Mouse (Mus musculus) megakaryocyte, adult 5-6 weeks (primary cell): ENCODE measurements around the gene Vill. TPM values are rescaled to one million over a fixed set of nuclear protein-coding genes. Genes with fewer than 3 reads are reported as not detected.

Experiments used
- ATAC-seq: 2 replicates; pipeline ENCODE4 v1.8.0; 2016; ENCODE audit warnings: mild to moderate bottlenecking, inconsistent platforms; ENCODE audit not compliant: poor library complexity, severe bottlenecking
- total RNA-seq, 2 experiments: library from RNA; stranded (forward) in 1 of 2; stranded (reverse) in 1 of 2; fragments of 153-499, 151-499 nt in 1 of 2; fragments of 221-1000, 200-1000 nt in 1 of 2; gene quantifications; 2 replicates each; pipeline versions ENCODE4 v1.2.3 to v1.2.4; 2015 to 2017

Gene Vill
- total RNA-seq, 2 experiments from 2014 or later = 17.0 to 92.7 TPM

GRCm38 (mm10) chr9:119075685-119076084 is 23.1 kb downstream of the Vill start:
- peak; percentile 25; the same call in 1 of the 2 replicates for ATAC-seq

GRCm38 (mm10) chr9:119080040-119080675 is 27.6 kb downstream of the Vill start:
- ATAC-seq = no peak

GRCm38 (mm10) chr9:119082039-119082438 is 29.5 kb downstream of the Vill start:
- no peak for ATAC-seq

DNA sequence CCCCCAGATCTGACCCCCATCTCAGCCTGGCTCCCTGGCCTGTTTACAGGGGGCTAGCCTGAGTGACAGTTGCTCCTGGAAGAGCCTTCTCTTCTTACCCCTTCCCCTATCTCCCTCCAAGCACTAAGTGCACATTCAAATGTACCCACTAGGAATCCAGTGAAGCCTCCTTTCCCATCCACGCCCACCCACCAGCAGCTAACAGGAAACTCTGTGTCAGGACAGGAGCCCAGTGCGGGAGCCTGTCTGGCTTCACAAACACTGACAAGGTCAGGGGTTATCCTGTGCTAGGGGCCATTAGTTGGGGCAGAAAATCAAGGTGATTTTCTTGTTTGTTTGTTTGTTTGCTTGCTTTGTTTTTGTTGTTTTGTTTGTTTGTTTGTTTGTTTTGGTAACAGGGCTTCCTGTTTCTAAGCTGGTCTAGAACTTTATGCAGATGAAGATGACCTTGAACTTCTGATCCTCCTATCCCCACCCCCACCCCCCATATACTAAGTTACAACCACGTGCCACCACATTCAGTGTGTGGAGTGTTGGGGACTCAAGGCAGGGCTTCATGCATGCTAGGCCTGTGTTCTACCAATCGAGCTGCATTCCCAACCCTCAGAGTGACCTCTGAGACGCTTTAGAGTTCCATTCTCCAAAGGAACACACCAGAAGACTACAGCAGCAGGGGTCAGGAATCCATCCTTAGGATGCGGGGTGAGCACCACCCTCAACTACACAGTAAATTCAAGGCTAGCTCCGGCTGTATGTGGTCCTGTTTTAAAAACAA is 30.3 kb downstream of the Vill start:
- ATAC-seq = no peak

- ATAC-seq = no peak
Measured at GRCm38 (mm10) chr9:119083966-119084365, 31.4 kb downstream of the Vill start.

DNA sequence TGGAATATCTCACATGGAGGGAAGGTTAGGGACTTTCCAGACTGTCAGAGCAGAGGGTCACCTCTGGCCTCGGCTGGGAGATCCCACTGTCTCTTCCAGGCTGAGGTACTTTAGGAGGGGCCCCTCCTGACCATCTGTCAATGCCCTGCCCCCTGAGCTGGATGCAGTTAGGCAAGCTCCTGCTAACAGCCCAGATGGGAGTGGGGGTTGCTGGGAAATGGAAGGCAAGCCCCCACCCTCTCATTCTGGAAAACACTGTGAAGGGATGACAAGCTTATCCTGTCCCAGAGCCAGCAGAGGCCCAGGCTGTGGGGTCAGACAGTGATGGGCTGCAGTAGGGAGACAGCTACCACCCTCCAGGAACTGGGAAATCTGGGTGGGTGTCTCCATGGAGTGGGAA is 33.9 kb downstream of the Vill start:
- no peak for ATAC-seq

- no peak for ATAC-seq
Measured at GRCm38 (mm10) chr9:119087309-119087708, 34.7 kb downstream of the Vill start.

DNA sequence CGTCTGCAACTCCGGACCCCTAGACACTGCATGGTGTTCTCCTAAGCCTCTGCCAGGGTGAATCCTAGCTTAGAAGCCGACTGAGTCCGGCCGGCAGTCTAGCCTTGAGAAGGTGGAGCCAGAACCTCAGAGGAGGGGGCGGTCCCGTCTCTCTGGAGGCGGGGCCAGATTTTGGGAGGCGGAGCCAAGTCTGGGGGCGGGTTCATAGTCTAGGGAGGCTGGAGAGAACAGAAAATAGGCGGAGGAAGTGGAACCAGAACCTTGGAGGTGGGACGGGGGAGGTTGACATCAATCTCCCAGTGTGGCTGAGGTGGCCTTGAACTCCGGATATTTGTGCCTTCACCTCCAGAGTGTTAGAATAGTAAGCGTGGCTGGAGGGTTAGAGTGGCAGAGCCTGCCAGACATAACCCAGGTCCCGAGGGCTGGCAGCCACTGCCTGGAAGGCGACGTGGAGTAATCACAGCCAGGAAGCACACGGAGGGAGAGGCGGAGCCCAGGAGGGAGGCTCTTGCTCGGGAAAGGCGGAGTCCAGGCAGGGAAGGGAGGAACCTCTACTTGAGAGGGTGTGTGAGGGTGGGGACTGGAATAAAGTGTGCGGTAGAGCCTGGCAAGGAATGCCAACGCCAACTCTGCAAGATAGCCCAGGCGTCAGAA is 35.7 kb downstream of the Vill start:
- peak; percentile 86 for ATAC-seq

DNA sequence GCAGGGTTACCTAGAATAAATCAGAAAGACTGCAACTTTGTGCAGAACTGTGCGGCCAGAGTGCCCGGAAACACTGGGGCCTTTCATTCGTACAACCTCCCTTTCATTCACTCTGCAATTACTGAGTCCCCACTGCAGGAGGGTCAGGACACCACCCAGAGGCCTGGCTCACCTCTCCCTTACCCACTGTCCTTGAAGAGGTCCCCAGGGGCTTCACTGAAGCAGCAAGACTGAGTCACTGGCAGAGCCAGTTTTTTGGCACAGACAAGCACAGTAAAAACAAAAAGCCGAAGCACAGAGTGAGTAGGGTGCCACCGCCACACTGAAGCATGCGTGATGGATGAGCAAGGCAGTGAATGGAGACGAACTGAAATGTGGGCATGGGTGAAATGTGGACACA is 36.9 kb downstream of the Vill start:
- ATAC-seq = no peak

DNA sequence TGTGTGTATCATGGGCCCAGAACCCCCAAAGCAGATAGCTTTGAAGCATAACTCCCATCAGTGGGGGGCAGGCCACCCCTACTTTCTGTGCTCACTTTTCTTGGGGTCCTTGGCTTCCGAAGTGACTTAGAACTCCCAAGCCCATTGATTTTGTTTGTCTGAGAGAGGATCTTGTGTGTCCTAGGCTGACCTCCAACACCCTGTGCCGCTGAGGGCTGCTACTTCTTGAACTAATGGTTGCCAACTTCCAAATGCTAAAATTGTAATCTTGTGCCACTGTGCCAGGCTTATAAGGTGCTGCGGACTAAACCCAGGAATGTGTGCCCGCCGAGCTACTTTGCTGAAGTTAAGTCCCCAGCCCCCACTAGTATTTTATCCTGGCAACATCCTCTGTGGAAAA is 37.9 kb downstream of the Vill start:
- no peak for ATAC-seq

DNA sequence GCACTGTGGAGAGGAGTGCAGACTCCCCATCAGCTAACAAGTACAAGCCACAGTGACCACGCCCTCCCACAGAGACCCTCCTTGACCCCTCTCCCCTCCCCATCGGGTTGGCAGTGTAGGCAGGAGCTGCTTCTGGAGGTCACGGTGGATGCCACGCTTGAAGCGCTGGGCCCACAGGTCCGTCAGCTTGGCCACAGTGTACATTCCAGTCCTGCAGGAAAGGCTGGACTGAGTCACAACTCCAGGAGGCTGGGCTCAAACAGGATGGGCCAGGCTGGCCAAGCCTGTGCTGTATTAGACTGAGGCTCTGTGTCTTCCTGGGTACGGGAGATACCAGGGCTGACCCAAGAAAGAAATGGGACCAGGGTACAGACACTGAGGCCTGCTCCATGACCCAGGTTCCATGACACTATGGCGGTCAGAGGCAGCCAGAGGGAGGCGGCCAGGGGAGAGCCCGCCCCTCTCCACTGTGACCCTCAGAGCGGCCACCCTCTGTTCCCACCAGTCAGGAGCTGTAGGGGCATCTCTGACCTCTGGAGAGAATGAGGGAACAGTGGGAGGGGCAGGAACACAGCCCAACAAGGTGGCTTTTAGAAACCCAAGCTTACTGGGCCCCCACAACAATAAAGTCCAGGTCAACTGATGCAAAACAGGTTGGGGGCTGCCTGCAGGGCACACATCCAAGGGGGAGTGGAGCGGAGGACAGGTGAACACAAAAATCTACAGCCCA is 39.2 kb downstream of the Vill start:
- no peak for ATAC-seq

DNA sequence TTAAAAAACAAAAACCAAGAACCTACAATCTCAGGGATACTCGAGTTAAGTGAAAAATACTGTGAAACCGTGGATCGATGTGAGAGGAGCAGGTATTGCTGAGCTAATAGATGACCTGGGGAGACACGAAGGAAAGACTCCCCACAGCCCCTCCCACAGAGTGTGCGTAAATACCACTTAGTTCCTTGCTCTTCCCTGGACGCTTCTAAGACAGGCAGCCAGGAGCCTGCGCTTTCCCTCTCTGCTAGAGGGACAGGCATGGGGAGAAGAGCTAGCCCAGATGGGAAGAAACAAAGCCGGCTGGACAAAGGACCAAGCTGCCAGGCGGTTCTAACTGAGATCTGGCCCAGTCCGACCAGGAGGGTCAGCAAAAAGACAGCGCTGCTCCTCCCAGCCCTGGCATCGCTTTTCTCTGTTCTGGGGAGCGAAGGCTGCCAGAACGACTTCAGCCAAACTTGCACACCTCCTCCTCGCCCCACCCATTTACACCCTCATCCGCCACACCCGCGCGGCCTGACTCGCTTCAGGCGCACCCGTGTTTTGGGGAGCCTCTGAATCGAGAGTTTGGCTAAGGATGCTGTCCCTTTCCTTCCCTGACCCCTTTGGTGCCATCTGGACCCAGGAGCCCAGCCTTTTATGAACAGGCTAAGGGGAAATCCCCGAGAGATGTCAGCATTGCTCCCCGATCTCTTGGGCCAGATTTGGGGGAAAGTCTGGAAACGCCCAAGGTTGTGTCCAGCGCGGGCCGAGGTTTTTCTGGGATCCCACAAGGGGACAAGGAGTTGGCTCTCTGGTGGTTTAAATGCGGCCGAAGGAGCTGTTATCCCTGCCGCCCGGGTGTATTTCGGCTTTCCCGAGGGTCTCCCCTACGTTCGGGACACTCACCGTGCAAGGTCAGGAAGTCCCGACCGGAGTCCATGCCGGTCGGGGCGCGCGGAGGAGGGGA is 40.2 kb downstream of the Vill start:
- ATAC-seq = no peak

GRCm38 (mm10) chr9:119093419-119094295 is 41.1 kb downstream of the Vill start, which contains the start of gene Plcd1:
TSS of gene Plcd1 (minus strand) at chr9:119093502.
- peak; percentile 69 for ATAC-seq

GRCm38 (mm10) chr9:119094462-119095109 is 42.0 kb downstream of the Vill start:
- ATAC-seq = no peak

GRCm38 (mm10) chr9:119100177-119100898 is 47.8 kb downstream of the Vill start:
- no peak for ATAC-seq

DNA sequence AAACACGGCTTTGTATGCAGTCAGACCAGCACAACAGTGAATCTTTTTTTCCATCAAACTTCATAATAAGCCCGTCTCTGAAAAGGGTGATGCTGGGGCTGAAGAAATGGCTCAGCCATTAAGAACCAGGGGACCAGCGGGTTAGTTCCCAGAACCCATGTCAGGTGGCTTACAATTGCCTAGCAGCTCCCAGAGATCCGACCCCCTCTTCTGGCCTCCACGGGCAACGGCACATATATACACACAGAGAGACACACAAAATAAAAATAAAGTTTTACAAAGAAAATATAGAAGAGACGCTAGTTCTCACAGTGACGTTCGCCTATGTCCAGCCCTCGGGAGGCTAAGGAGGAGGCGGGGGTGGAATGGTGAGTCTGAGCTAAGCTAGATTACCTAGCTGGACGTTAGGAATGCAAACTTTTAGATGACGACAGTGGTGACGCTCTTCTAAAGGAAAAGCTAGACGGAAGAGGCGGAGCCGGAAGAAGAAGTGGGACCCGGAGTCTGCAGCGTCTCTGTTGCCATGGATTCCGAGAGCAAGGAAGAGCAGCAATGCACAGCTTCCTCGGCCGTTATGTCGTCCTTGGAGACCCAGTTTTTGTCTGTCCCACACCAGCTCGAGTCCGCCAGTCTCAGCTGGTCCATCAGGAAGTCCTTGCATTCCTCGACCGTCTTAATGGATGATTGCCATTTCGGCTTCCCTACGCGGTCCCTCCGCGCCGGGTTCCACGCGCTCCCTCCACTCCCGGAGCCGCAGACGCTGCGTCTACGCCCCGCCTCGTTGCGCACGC is 49.6 kb downstream of the Vill start, which contains the start of gene Dlec1:
TSS of gene Dlec1 (plus strand) at position 487 of the 791 bp plus-strand sequence.
- peak; percentile 93 for ATAC-seq

DNA sequence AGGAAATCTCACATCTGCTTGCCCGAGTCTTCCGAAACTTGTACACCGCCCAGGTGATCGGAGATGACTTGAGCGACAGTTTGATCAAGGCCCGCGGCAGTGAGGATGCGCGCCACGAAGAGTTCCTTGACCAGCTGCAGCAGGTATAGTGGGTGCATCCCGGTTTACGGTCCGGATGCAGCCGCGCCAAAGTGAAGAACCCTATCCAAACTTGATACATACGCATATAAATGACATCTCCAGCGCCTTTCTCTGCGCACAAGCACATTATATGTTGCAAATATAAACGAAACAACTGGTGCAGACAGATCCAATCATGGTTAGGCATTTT is 50.2 kb downstream of the Vill start:
- no peak for ATAC-seq
